Mouse (Mus musculus) adrenal gland, adult 8-10 months (tissue): ENCODE measurements around the gene Mark4. TPM values are rescaled to one million over a fixed set of nuclear protein-coding genes. Genes with fewer than 3 reads are reported as not detected.

Source experiments
- DNase-seq: peaks from one replicate; pipeline ENCODE4 v3.0.0; 2022
- total RNA-seq, 4 experiments: library from RNA; stranded (reverse); gene quantifications; 2 replicates each; pipeline ENCODE4 v1.2.4; 2022

Mark4 gene
- 10 to 100 TPM; 44.4 to 53.9 (median 47.6) TPM for total RNA-seq

GRCm38 (mm10) chr7:19458591-19459111 lies at the start of gene Mark4:
Mark4 (minus strand) TSS chr7:19458821.
- DNase-seq, result peak; percentile 72

- DNase-seq, result no peak
These were observed 49.0 kb upstream of the Mark4 start for GRCm38 (mm10) chr7:19507612-19507981.

- no peak for DNase-seq
These were observed 48.5 kb upstream of the Mark4 start for GRCm38 (mm10) chr7:19506969-19507611.

- DNase-seq, result no peak
These were observed 47.7 kb upstream of the Mark4 start for GRCm38 (mm10) chr7:19506326-19506725.

GRCm38 (mm10) chr7:19503481-19504068 lies 45.0 kb upstream of the Mark4 start:
- DNase-seq, result no peak

- peak; percentile 91 for DNase-seq
These were observed 43.0 kb upstream of the Mark4 start for GRCm38 (mm10) chr7:19501658-19502057.

- DNase-seq, result no peak
These were observed 42.1 kb upstream of the Mark4 start for GRCm38 (mm10) chr7:19500420-19501363.

- peak; percentile 76 for DNase-seq
These were observed 39.7 kb upstream of the Mark4 start for GRCm38 (mm10) chr7:19498326-19498725.

- no peak for DNase-seq
These were observed 37.6 kb upstream of the Mark4 start for GRCm38 (mm10) chr7:19496214-19496555.

- peak; percentile 85 for DNase-seq
These were observed 37.0 kb upstream of the Mark4 start for GRCm38 (mm10) chr7:19495521-19496213.

GRCm38 (mm10) chr7:19494751-19495474 lies 36.3 kb upstream of the Mark4 start:
- no peak for DNase-seq

- peak; percentile 64 for DNase-seq
These were observed 33.1 kb upstream of the Mark4 start for GRCm38 (mm10) chr7:19491731-19492130.

- no peak for DNase-seq
These were observed 30.9 kb upstream of the Mark4 start for GRCm38 (mm10) chr7:19489525-19489924.

GRCm38 (mm10) chr7:19486549-19486948 lies 27.9 kb upstream of the Mark4 start:
- DNase-seq, result no peak

GRCm38 (mm10) chr7:19485488-19485887 lies 26.9 kb upstream of the Mark4 start:
- no peak for DNase-seq

GRCm38 (mm10) chr7:19483281-19483680 lies 24.7 kb upstream of the Mark4 start:
- DNase-seq, result no peak

GRCm38 (mm10) chr7:19477624-19478384 lies 19.2 kb upstream of the Mark4 start:
- DNase-seq, result no peak

GRCm38 (mm10) chr7:19477084-19477483 lies 18.5 kb upstream of the Mark4 start:
- no peak for DNase-seq

- DNase-seq, result no peak
These were observed 15.3 kb upstream of the Mark4 start for GRCm38 (mm10) chr7:19473875-19474443.

- DNase-seq, result peak; percentile 70
These were observed 13.8 kb upstream of the Mark4 start for GRCm38 (mm10) chr7:19472403-19472802.

- no peak for DNase-seq
These were observed 11.7 kb upstream of the Mark4 start for GRCm38 (mm10) chr7:19470308-19470707.
